Mouse (Mus musculus): ENCODE data around the gene Kti12.

- TF ChIP-seq CTCF (IDR thresholded peaks at IDR 0.05) (no peak), POLR2A (IDR thresholded peaks at IDR 0.05; ENCODE audit: insufficient read depth, low read depth, low read length) (no peak)
These were observed 36.0 kb upstream of the Kti12 start for GRCm38 (mm10) chr4:108811550-108811949.
